10 mouse cellular contexts compared by ENCODE assay signal in the genomic region with DNA sequence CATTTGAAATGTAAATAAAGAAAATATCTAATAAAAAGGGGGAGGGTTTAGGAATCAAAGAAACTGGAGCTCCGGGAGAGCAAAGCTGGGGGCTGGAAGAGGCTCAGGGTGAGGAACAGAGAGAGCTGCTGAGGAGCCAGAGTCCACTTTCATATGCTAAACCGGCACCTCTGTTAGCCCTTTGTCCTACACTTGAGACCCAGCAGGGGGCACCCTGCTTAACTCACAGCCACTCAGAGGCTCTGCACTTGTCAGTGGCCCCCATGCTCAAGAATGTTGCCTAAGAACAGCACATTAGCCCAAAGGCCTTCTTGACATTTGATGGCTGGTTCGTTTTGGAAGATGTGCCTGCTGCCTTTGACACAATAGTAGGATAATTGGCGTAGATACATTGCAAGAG.
DNase-seq lines count a peak whose midpoint lies in the region; ATAC-seq and TF ChIP-seq lines count a peak whose summit lies in the region.
"Had no signal": no experiment of that assay in that cellular context is flagged by ENCODE, and none has a peak within 500 bp of the region (broad histone marks: within the 10 kb centered on the region; RNA-seq: fewer than 3 reads in every experiment).

No protein-coding gene starts in this region.

- 46% methylated on average over 4 of the region's 4 CpGs for WGBS in heart, postnatal 0 days
- 25% methylated on average over 4 of the region's 4 CpGs for WGBS in heart, embryonic 11.5 days (ENCODE audit: insufficient replicate concordance)
- 44% methylated on average over 4 of the region's 4 CpGs for WGBS in lung, postnatal 0 days
- WGBS in midbrain, postnatal 0 days, result 20% methylated on average over 4 of the region's 4 CpGs

- no peak overlapping the region for H3K27ac ChIP-seq in heart, postnatal 0 days (ENCODE audit: low read depth)
- H3K27ac ChIP-seq in heart, embryonic 11.5 days (ENCODE audit: low read depth, low read length), result no peak overlapping the region
- H3K27ac ChIP-seq in lung, postnatal 0 days (ENCODE audit: low read length), result no peak overlapping the region
- no peak overlapping the region for H3K27ac ChIP-seq in midbrain, postnatal 0 days (ENCODE audit: low read depth, low read length)

- no peak overlapping the region for H3K4me2 ChIP-seq in heart, postnatal 0 days (ENCODE audit: low read depth, low read length)
- H3K4me2 ChIP-seq in heart, embryonic 11.5 days, result no peak overlapping the region
- no peak overlapping the region for H3K4me2 ChIP-seq in lung, postnatal 0 days (replicated peaks; ENCODE audit: low read depth, low read length)
- no peak overlapping the region for H3K4me2 ChIP-seq in midbrain, postnatal 0 days (ENCODE audit: low read depth, low read length, poor library complexity, severe bottlenecking)

- H3K9ac ChIP-seq in heart, postnatal 0 days (replicated peaks; ENCODE audit: low read depth, low read length), result no peak overlapping the region
- H3K9ac ChIP-seq in heart, embryonic 11.5 days (ENCODE audit: low read depth, low read length), result no peak overlapping the region
- H3K9ac ChIP-seq in lung, postnatal 0 days (replicated peaks; ENCODE audit: low read depth), result no peak overlapping the region
- H3K9ac ChIP-seq in midbrain, postnatal 0 days (replicated peaks; ENCODE audit: low read length, poor library complexity, severe bottlenecking), result no peak overlapping the region

- peak; percentile 16 for TF ChIP-seq CTCF in heart, postnatal 0 days (IDR thresholded peaks at IDR 0.05; ENCODE audit: low read depth)
- TF ChIP-seq CTCF in lung, postnatal 0 days (IDR thresholded peaks at IDR 0.05), result peak; percentile 41
- TF ChIP-seq CTCF in midbrain, postnatal 0 days (IDR thresholded peaks at IDR 0.05), result 0 out of 2 replicates have a peak, but pooled peaks have one; percentile 11

- no peak overlapping the region for H3K4me3 ChIP-seq in heart, postnatal 0 days (ENCODE audit: low read depth, low read length)
- H3K4me3 ChIP-seq in heart, embryonic 11.5 days (ENCODE audit: low read depth, low read length), result no peak overlapping the region
- no peak overlapping the region for H3K4me3 ChIP-seq in lung, postnatal 0 days (ENCODE audit: low read depth, low read length)
- H3K4me3 ChIP-seq in midbrain, postnatal 0 days (ENCODE audit: low read depth, low read length), result no peak overlapping the region

- no peaks in the 10 kb centered on the region for H3K27me3 ChIP-seq in heart, postnatal 0 days (ENCODE audit: control insufficient read depth, insufficient read depth, low read length)
- H3K27me3 ChIP-seq in heart, embryonic 11.5 days (ENCODE audit: control insufficient read depth, insufficient read depth, low read length), result no peaks in the 10 kb centered on the region
- H3K27me3 ChIP-seq in lung, postnatal 0 days (replicated peaks; ENCODE audit: insufficient read depth, low read length), result no peaks in the 10 kb centered on the region
- H3K27me3 ChIP-seq in midbrain, postnatal 0 days (ENCODE audit: insufficient read depth, low read length), result no peaks in the 10 kb centered on the region

- no peak for DNase-seq in heart, postnatal 0 days (ENCODE audit: low spot score)
- DNase-seq in lung, postnatal 0 days (ENCODE audit: low spot score), result no peak
- no peak for DNase-seq in lung, adult 18-20 months
- peak; percentile 97 for DNase-seq in ZHBTc4 (ENCODE audit: low read depth, low spot score)
- DNase-seq in midbrain, postnatal 0 days (ENCODE audit: low spot score), result no peak
- DNase-seq in right cerebral cortex, adult 18-20 months, result no peak
- DNase-seq: cerebellum, postnatal 36 days; thymus, postnatal 25 days had no signal

- no peak for ATAC-seq in heart, postnatal 0 days (ENCODE audit: insufficient read depth, low read depth)
- ATAC-seq in heart, embryonic 11.5 days (replicated peaks; ENCODE audit: insufficient number of reproducible peaks, low FRiP score, low TSS enrichment), result no peak
- ATAC-seq in lung, postnatal 0 days, result no peak
- ATAC-seq in midbrain, postnatal 0 days (ENCODE audit: low FRiP score), result no peak
- no peak for ATAC-seq in granulocyte monocyte progenitor cell, adult 5-6 weeks (replicated peaks; ENCODE audit: poor library complexity, severe bottlenecking)

- no peaks in the 10 kb centered on the region for H3K36me3 ChIP-seq in heart, postnatal 0 days (replicated peaks; ENCODE audit: control insufficient read depth, insufficient read depth, low read length)
- H3K36me3 ChIP-seq in heart, embryonic 11.5 days (ENCODE audit: control insufficient read depth, insufficient read depth, low read length), result no peaks in the 10 kb centered on the region
- H3K36me3 ChIP-seq in lung, postnatal 0 days (ENCODE audit: insufficient read depth, low read length), result no peaks in the 10 kb centered on the region
- no peaks in the 10 kb centered on the region for H3K36me3 ChIP-seq in midbrain, postnatal 0 days (ENCODE audit: insufficient read depth, low read length)

- H3K9me3 ChIP-seq in heart, postnatal 0 days (replicated peaks; ENCODE audit: control insufficient read depth, low read length), result no peaks in the 10 kb centered on the region
- H3K9me3 ChIP-seq in heart, embryonic 11.5 days (replicated peaks; ENCODE audit: control insufficient read depth, low read length), result no peaks in the 10 kb centered on the region
- no peaks in the 10 kb centered on the region for H3K9me3 ChIP-seq in lung, postnatal 0 days (ENCODE audit: low read length)
- no peaks in the 10 kb centered on the region for H3K9me3 ChIP-seq in midbrain, postnatal 0 days (ENCODE audit: low read length)

- H3K4me1 ChIP-seq in heart, postnatal 0 days (ENCODE audit: control insufficient read depth, insufficient read depth), result no peaks in the 10 kb centered on the region; the same call in 1 of the 2 replicates
- H3K4me1 ChIP-seq in heart, embryonic 11.5 days (ENCODE audit: control insufficient read depth, insufficient read depth, low read length), result peaks cover 2% of the 10 kb centered on the region; the same call in 1 of the 2 replicates
- H3K4me1 ChIP-seq in lung, postnatal 0 days (ENCODE audit: insufficient read depth, low read depth, low read length), result no peaks in the 10 kb centered on the region
- H3K4me1 ChIP-seq in midbrain, postnatal 0 days (ENCODE audit: insufficient read depth, low read length), result no peaks in the 10 kb centered on the region

- TF ChIP-seq EP300 in heart, postnatal 0 days (IDR thresholded peaks at IDR 0.05; ENCODE audit: low read depth), result no peak
- TF ChIP-seq EP300 in lung, postnatal 0 days (IDR thresholded peaks at IDR 0.05), result no peak
